Mouse (Mus musculus) embryo, embryonic 11.5 days (tissue): Measurements from ENCODE around the gene Poc1a.

Source experiments
- DNase-seq: peaks from one replicate; pipeline ENCODE4 v3.0.0-alpha.2; 2012; ENCODE audit warnings: low read depth, low spot score

The Poc1a gene

GRCm38 (mm10) chr9:106301446-106302080 lies 20.7 kb downstream of the Poc1a start:
- DNase-seq, result no peak

- no peak for DNase-seq
Observed at GRCm38 (mm10) chr9:106302446-106303150, 21.7 kb downstream of the Poc1a start.

GRCm38 (mm10) chr9:106303460-106303960 lies 22.6 kb downstream of the Poc1a start:
- no peak for DNase-seq

GRCm38 (mm10) chr9:106305228-106305627 lies 24.4 kb downstream of the Poc1a start:
- no peak for DNase-seq

- DNase-seq, result peak; percentile 56
Observed at GRCm38 (mm10) chr9:106306662-106307351, 25.9 kb downstream of the Poc1a start.

- no peak for DNase-seq
Observed at GRCm38 (mm10) chr9:106308151-106308550, 27.3 kb downstream of the Poc1a start.

GRCm38 (mm10) chr9:106308555-106308954 lies 27.7 kb downstream of the Poc1a start:
- no peak for DNase-seq

- no peak for DNase-seq
Observed at GRCm38 (mm10) chr9:106308983-106309382, 28.1 kb downstream of the Poc1a start.

- no peak for DNase-seq
Observed at GRCm38 (mm10) chr9:106309859-106310258, 29.0 kb downstream of the Poc1a start.

- DNase-seq, result no peak
Observed at GRCm38 (mm10) chr9:106311625-106312191, 30.8 kb downstream of the Poc1a start.

GRCm38 (mm10) chr9:106312950-106313360 lies 32.1 kb downstream of the Poc1a start:
- no peak for DNase-seq

GRCm38 (mm10) chr9:106314196-106314595 lies 33.3 kb downstream of the Poc1a start:
- DNase-seq, result no peak

- DNase-seq, result no peak
Observed at GRCm38 (mm10) chr9:106318074-106318473, 37.2 kb downstream of the Poc1a start.

GRCm38 (mm10) chr9:106319095-106319494 lies 38.2 kb downstream of the Poc1a start:
- no peak for DNase-seq

GRCm38 (mm10) chr9:106322497-106322896 lies 41.6 kb downstream of the Poc1a start:
- DNase-seq, result no peak

- no peak for DNase-seq
Observed at GRCm38 (mm10) chr9:106326241-106326640, 45.4 kb downstream of the Poc1a start.

GRCm38 (mm10) chr9:106327125-106327809 lies 46.4 kb downstream of the Poc1a start:
- DNase-seq, result no peak

- DNase-seq, result no peak
Observed at GRCm38 (mm10) chr9:106328068-106328610, 47.3 kb downstream of the Poc1a start.

- no peak for DNase-seq
Observed at GRCm38 (mm10) chr9:106328772-106329511, 48.1 kb downstream of the Poc1a start.

GRCm38 (mm10) chr9:106332746-106333145 lies 51.9 kb downstream of the Poc1a start:
- DNase-seq, result no peak

- DNase-seq, result no peak
Observed at GRCm38 (mm10) chr9:106337620-106338019, 56.8 kb downstream of the Poc1a start.
